Mouse (Mus musculus) lung, embryonic 16.5 days (tissue): ENCODE measurements around the gene Rxrb. TPM values are rescaled to one million over a fixed set of nuclear protein-coding genes. Genes with fewer than 3 reads are reported as not detected.

ENCODE experiments used
- ATAC-seq: fragments of 200-750 bp; cut with Nextera tagmentation; 2 replicates; pipeline ENCODE4 v1.8.0; 2017; ENCODE audit warnings: low read depth, mild to moderate bottlenecking, moderate library complexity
- H3K27ac ChIP-seq: fragments of 300-500 bp; sonication (generic); 2 replicates; pipeline ENCODE4 v1.5.1; 2014; ENCODE audit warnings: mild to moderate bottlenecking, control low read depth, low read length
- H3K27me3 ChIP-seq: fragments of 300-500 bp; sonication (generic); 2 replicates; pipeline ENCODE4 v1.6.1; 2014; ENCODE audit warnings: low read depth, low read length, mixed read lengths; ENCODE audit not compliant: control insufficient read depth, insufficient read depth
- H3K36me3 ChIP-seq: fragments of 300-500 bp; sonication (generic); 2 replicates; pipeline ENCODE4 v1.6.1; 2014; ENCODE audit warnings: low read length; ENCODE audit not compliant: control insufficient read depth, insufficient read depth
- H3K4me1 ChIP-seq: fragments of 300-500 bp; sonication (generic); replicated peaks from 2 replicates; pipeline ENCODE4 v1.6.1; 2014; ENCODE audit warnings: low read length, mixed read lengths; ENCODE audit not compliant: control insufficient read depth, insufficient read depth
- H3K4me2 ChIP-seq: fragments of 300-500 bp; sonication (generic); 2 replicates; pipeline ENCODE4 v1.6.1; 2014; ENCODE audit warnings: low read depth, low read length, control low read depth
- H3K4me3 ChIP-seq: fragments of 300-500 bp; sonication (generic); 2 replicates; pipeline ENCODE4 v1.5.1; 2014; ENCODE audit warnings: mild to moderate bottlenecking, low read length, control low read depth
- H3K9ac ChIP-seq: fragments of 300-500 bp; sonication (generic); 2 replicates; pipeline ENCODE4 v1.6.1; 2014; ENCODE audit warnings: low read length, control low read depth
- H3K9me3 ChIP-seq: fragments of 300-500 bp; sonication (generic); 2 replicates; pipeline ENCODE4 v1.6.1; 2016; ENCODE audit warnings: low read length; ENCODE audit not compliant: control insufficient read depth
- WGBS: fragments of 180-500 bp; shearing (Covaris S2); extraction: QIAGEN DNeasy Blood & Tissue Kit; methylation state at CpG from one replicate; pipeline ENCODE4 v1.1.7; 2014; 5-methylcytosine and 5-hydroxymethylcytosine counted together
- polyA plus RNA-seq: library from polyadenylated mRNA; unstranded; fragments of >200 nt; fragmentation: Nextera tagmentation; extraction: Ambion mirVana; gene quantifications from 2 replicates; pipeline ENCODE4 v1.2.1, GENCODE M21; 2015

The Rxrb gene
- polyA plus RNA-seq, 1 experiment from 2014 or later, result 49.6 TPM

DNA sequence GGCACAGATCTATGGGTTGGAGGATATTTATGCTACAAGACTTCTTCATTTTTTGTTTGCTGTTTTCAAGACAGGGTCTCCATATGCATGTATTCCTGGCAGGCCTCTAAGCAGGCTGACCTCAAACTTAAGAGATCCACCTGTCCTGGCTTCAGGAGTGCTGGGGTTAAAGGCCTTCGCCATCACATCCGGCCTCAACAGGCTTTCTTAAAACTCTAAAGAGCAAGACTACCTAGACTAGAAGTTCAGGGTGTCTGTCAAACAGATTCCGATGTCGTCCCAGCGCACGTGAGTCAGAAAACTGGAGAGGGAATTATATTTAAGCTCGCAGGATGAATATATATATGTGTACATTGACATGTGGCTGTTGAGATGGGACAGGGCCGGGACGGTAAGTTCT, 7.9 kb upstream of the Rxrb start:
- no peak for ATAC-seq
- Histone ChIP-seq H3K36me3 (peaks cover 21% of the 10 kb centered on the region), H3K4me3 (peak overlapping the region; percentile 83), H3K27me3 (no peaks in the 10 kb centered on the region), H3K9ac (peak overlapping the region; percentile 95), H3K4me2 (peak overlapping the region; percentile 78), H3K27ac (no peak overlapping the region), H3K4me1 (peaks cover 34% of the 10 kb centered on the region), H3K9me3 (peaks cover 10% of the 10 kb centered on the region)
- 52% methylated on average over 9 of the region's 9 CpGs for WGBS

DNA sequence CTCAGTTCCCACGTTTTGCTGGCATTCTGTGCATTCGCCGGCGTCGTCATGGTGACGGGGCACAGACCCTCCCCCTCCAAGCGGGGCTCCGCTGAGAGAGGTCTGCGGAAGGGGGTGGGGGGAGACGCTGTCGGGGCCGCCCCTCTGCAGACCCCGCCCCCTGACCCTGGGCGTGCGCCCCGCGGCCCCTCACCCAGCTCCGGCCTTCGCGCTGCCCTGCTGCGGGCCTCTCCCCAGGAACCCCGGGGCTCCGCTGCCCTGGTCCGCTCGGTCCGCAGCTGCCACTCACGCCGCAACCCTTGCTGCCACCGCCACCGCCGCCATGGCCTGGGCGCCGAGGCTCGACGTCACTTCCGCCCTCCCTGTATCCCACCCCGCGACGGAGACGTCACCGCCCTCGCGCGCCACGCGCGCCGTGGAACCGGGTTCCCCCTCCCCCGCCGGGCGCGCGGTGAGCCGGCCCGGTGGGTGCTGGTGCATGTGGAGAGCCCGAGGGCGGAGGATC, 7.2 kb upstream of the Rxrb start, which contains the start of gene Ring1:
TSS of gene Ring1 (minus strand) at position 364 of the 505 bp plus-strand sequence.
- Histone ChIP-seq H3K9ac (peak within 1 kb of the TSS; percentile 95), H3K27ac (peak within 1 kb of the TSS; percentile 91), H3K4me2 (peak within 1 kb of the TSS; percentile 78), H3K27me3 (no peaks in the 10 kb centered on the region), H3K36me3 (peaks cover 28% of the 10 kb centered on the region), H3K4me1 (peaks cover 36% of the 10 kb centered on the region), H3K4me3 (peak within 1 kb of the TSS; percentile 83), H3K9me3 (peaks cover 6% of the 10 kb centered on the region)
- peak; percentile 74 for ATAC-seq
- WGBS, result 0% methylated on average over 38 of the region's 58 CpGs

DNA sequence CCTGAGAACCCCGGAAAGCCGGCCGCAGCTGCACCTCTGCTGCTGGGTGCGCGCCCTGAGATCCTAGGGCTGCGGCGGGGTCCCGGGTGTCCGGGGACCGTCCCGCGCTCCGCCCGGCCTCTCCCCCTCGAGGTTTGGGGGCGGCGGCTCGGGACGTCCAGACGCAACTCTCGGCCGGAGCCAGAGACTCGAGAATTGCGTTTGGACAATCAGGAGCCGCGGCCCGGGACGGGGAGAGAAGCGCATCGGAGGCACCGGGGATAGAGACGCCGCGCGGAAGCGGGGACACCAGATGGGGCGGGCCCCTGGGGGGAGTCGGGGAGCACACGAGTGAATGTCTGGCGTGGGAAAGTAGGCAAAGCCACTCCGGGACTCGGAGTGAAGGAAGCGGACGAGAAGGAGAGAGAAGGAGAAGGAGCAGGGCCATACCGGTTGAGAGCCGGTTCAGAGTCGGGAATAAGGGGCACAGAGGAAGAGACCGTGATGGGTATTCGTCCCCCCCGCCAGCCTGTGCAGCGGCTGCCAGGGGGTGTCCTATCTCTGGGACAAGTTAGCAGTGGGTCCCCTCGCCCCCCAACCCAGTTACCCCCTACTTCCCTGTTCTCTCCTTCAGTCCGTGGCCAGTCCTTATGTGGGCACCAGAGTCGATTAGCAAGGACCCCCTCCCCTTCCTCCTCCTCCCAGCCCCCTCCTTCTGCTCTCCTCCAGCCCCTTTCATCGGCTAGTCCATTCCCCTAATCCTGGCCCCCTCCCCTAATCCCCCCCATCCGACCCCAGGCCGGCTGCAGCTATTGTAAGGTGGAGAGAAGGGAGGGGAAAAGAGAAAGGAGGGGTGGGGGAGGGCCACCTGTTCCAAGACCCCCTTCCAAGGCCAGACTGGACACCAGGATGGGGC, 6.5 kb upstream of the Rxrb start:
- Histone ChIP-seq H3K4me3 (peak overlapping the region; percentile 83), H3K27me3 (no peaks in the 10 kb centered on the region), H3K4me2 (peak overlapping the region; percentile 78), H3K4me1 (peaks cover 43% of the 10 kb centered on the region), H3K36me3 (peaks cover 34% of the 10 kb centered on the region), H3K27ac (peak overlapping the region; percentile 91), H3K9me3 (0 out of 2 replicates have a peak, but pooled peaks cover 2% of the 10 kb centered on the region), H3K9ac (peak overlapping the region; percentile 95)
- peak; percentile 2; the same call in 1 of the 2 replicates for ATAC-seq
- 1% methylated on average over 57 of the region's 57 CpGs for WGBS

DNA sequence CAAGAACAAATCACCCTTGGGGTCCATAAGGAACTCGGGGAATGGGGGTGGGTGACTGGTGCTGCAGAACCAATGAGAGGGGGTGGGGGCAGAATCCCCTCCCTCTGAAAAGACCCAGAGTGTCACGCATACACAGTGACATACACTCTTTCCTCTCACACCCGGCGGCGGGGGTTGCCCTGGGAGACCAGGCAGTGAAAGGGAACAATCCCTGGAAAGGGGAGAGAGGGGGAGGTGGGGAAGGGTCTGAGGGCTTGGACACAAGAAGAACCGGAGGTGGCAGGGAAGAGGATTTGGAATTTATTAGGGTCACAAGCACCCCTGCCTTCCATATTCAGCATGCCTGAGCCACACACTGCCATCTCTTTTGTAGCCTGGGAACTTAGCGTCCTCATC, 5.9 kb upstream of the Rxrb start:
- Histone ChIP-seq H3K9ac (peak overlapping the region; percentile 95), H3K27ac (no peak overlapping the region), H3K36me3 (peaks cover 32% of the 10 kb centered on the region), H3K4me1 (peaks cover 49% of the 10 kb centered on the region), H3K4me3 (peak overlapping the region; percentile 83), H3K4me2 (peak overlapping the region; percentile 78), H3K27me3 (no peaks in the 10 kb centered on the region), H3K9me3 (no peaks in the 10 kb centered on the region)
- WGBS, result 24% methylated on average over 7 of the region's 7 CpGs
- no peak for ATAC-seq

DNA sequence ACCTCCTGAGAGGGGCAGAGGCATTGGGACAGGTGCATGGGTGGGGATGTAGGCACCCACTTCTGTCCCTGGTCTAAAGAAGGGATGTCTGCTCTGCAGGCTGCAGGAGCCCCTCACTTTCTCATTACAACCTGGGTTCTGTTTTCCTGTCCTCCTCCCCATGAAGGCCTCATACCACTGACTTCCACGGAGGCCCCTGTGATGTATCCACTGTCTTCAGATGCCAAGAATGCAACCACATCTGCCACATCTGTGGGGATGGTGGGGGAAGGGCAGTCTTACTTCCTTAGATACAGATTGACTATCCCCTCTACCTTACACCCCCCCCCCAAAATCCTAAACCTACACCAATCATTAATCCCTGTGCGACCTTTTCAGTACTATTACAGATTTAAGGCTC, 5.4 kb upstream of the Rxrb start:
- no peaks in the 10 kb centered on the region for H3K9me3 ChIP-seq
- 31% methylated on average over 2 of the region's 2 CpGs for WGBS
- H3K27me3 ChIP-seq, result no peaks in the 10 kb centered on the region
- peaks cover 27% of the 10 kb centered on the region for H3K36me3 ChIP-seq
- no peak overlapping the region for H3K4me2 ChIP-seq
- H3K27ac ChIP-seq, result no peak overlapping the region
- H3K4me3 ChIP-seq, result no peak overlapping the region
- H3K4me1 ChIP-seq, result peaks cover 49% of the 10 kb centered on the region
- H3K9ac ChIP-seq, result no peak overlapping the region
- ATAC-seq, result no peak

DNA sequence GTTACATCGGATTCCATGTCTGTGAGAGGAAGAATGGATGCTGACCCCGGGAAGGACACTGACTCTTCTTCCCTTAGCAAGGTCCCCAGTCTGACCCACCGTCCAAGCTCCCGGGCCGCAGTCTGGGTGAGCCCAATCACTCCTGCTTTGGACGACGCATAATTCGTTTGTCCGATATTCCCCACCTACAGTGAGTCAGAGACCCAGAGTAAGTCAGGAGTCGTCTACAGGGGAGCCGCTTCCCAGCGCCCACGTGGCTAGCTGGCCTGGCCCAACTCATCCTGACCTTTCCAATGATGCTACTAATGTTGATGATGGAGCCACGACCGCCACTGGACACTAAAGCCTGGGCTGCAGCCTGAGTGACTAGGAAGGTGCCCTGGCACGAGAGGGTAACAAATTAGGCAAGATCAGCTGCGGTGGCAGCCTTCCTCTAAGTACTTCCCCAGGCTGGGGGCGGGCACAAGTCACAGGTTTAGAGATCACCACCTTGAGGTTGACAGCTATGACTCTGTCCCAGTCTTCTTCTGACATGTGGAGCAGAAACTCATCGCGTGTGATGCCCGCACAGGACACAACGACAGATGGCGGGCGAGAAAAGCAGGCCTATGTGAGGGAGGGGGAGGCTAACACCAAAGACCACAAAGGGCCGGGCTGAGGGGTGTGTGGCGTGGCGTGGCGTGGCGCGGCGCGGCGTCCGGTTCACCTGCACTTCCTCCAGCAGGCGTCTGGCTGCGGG, 4.5 kb upstream of the Rxrb start:
- H3K4me3 ChIP-seq, result peak overlapping the region; percentile 60
- H3K9me3 ChIP-seq, result no peaks in the 10 kb centered on the region
- ATAC-seq, result no peak; the same call in 1 of the 2 replicates
- peaks cover 23% of the 10 kb centered on the region for H3K36me3 ChIP-seq
- peak overlapping the region; percentile 71 for H3K27ac ChIP-seq
- H3K27me3 ChIP-seq, result no peaks in the 10 kb centered on the region
- peak overlapping the region; percentile 95 for H3K4me2 ChIP-seq
- H3K4me1 ChIP-seq, result peaks cover 49% of the 10 kb centered on the region
- H3K9ac ChIP-seq, result peak overlapping the region; percentile 60
- 10% methylated on average over 36 of the region's 36 CpGs for WGBS

GRCm38 (mm10) chr17:34027656-34028223, 3.9 kb upstream of the Rxrb start, which contains the start of gene H2-Ke6:
Gene H2-Ke6, minus strand, starts transcription at chr17:34028060.
- peak; percentile 75 for ATAC-seq
- H3K9ac ChIP-seq, result peak within 1 kb of the TSS; percentile 60
- H3K27ac ChIP-seq, result peak within 1 kb of the TSS; percentile 71
- no peaks in the 10 kb centered on the region for H3K27me3 ChIP-seq
- H3K36me3 ChIP-seq, result peaks cover 19% of the 10 kb centered on the region
- H3K4me2 ChIP-seq, result peak within 1 kb of the TSS; percentile 95
- peak within 1 kb of the TSS; percentile 60 for H3K4me3 ChIP-seq
- WGBS, result under 1% methylated on average over 49 of the region's 49 CpGs
- no peaks in the 10 kb centered on the region for H3K9me3 ChIP-seq
- H3K4me1 ChIP-seq, result peaks cover 51% of the 10 kb centered on the region

- 71% methylated on average over 17 of the region's 17 CpGs for WGBS
- Histone ChIP-seq H3K36me3 (peaks cover 17% of the 10 kb centered on the region), H3K4me1 (peaks cover 58% of the 10 kb centered on the region), H3K9ac (no peak overlapping the region), H3K27ac (peak overlapping the region; percentile 40), H3K4me2 (peak overlapping the region; percentile 95; the same call in 1 of the 2 replicates), H3K27me3 (no peaks in the 10 kb centered on the region), H3K4me3 (no peak overlapping the region), H3K9me3 (no peaks in the 10 kb centered on the region)
- ATAC-seq, result no peak
These were observed 3.0 kb upstream of the Rxrb start for GRCm38 (mm10) chr17:34028501-34029149.
